In the genomic region with DNA sequence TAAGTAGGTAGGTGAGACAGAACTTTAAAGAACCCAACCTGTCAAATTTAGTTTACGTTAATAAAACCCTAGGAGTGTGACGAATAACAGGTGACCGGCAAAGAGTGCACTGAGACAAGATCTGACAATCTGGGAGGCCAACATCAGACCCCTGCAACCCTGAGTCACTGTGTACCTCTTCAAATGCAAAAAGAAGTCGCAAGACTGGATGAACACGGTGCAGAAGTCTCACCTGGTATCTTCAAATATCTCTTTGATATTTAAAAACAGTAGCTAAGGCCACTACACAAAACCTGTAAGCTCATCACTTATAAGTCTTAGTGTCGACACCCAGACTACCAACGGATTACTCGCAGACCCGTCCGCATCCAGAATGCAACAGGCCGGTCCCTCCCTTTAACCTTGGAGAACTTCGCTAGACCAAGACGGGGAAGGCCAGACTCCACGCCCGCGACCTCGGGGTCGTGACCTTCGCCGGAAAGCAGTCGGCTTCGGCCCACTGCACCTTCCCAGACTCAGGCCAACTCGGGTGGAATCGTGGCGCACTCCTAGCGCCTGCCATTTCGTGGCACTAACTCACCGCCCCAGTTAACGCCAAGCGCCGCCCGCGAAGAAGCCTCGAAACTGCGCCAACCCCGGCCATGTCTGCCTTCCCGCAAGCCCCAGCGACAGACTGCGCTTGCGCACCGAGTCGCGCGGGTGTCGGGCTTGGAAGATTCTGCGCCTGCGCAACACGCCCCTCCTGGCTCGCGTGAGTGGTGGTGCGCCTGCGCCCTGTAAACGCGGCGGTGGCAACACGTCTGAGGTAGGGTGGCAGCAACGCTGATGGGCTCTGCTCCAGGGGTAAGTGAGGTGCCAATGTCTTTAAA, we compare ENCODE assay signal across 7 mouse cellular contexts. TPM values are rescaled to one million over a fixed set of nuclear protein-coding genes. Genes with fewer than 3 reads are reported as not detected.
DNase-seq lines count a peak whose midpoint lies in the region; ATAC-seq lines count a peak whose summit lies in the region.

A gene (minus strand): TSS at position 715 of the 869 bp plus-strand sequence.
A gene (plus strand): TSS at position 744 of the 869 bp plus-strand sequence.

- peak within 1 kb of the TSS; percentile 71 for H3K9ac ChIP-seq in intestine, embryonic 15.5 days

- H3K36me3 ChIP-seq in intestine, embryonic 15.5 days: peaks cover 10% of the 10 kb centered on the region
- H3K36me3 ChIP-seq in midbrain, embryonic 10.5 days: peaks cover 23% of the 10 kb centered on the region

- H3K4me3 ChIP-seq in intestine, embryonic 15.5 days (replicated peaks): peak within 1 kb of the TSS; percentile 61
- H3K4me3 ChIP-seq in midbrain, embryonic 10.5 days: peak within 1 kb of the TSS; percentile 82

- H3K4me2 ChIP-seq in intestine, embryonic 15.5 days (replicated peaks): peak within 1 kb of the TSS; percentile 49

- peak within 1 kb of the TSS; percentile 74 for H3K27ac ChIP-seq in intestine, embryonic 15.5 days
- H3K27ac ChIP-seq in midbrain, embryonic 10.5 days (replicated peaks): peak within 1 kb of the TSS; percentile 97

- H3K27me3 ChIP-seq in intestine, embryonic 15.5 days (replicated peaks): no peaks in the 10 kb centered on the region
- H3K27me3 ChIP-seq in midbrain, embryonic 10.5 days (ENCODE audit: low read depth, poor library complexity, severe bottlenecking): no peaks in the 10 kb centered on the region

- intact Hi-C loops in gastrocnemius, postnatal 36 days (cut with DNase I): loop anchor here (10.0 kb wide), 1 partner anchor 155 kb away; no protein-coding TSS in a partner anchor
- intact Hi-C loops in left cerebral cortex, postnatal 25 days (cut with DNase I): loop anchor here (5.0 kb wide), 1 partner anchor 173 kb away; no protein-coding TSS in a partner anchor

- ATAC-seq in intestine, embryonic 15.5 days: peak; percentile 99

- WGBS in intestine, embryonic 15.5 days: under 1% methylated on average over 57 of the region's 57 CpGs
- whole genome bisulfite sequencing in midbrain, embryonic 10.5 days: 3% methylated on average over 57 of the region's 57 CpGs

- peaks cover 10% of the 10 kb centered on the region; the same call in 1 of the 2 replicates for H3K4me1 ChIP-seq in intestine, embryonic 15.5 days (replicated peaks)
- peaks cover 21% of the 10 kb centered on the region for H3K4me1 ChIP-seq in midbrain, embryonic 10.5 days

- peak; percentile 94 to 95 for DNase-seq in adrenal gland, adult 18-20 months (ENCODE audit: low spot score in 2 of 2)
- peak; percentile 98 for DNase-seq in embryo, embryonic 11 days
- peak; percentile 94 to 96 for DNase-seq in gastrocnemius, postnatal 36 days
- peak; percentile 95 to 97 for DNase-seq in left cerebral cortex, postnatal 25 days (ENCODE audit: low spot score in 2 of 2)
- peak; percentile 98 for DNase-seq in midbrain, embryonic 10.5 days (ENCODE audit: low spot score)
- DNase-seq in right cerebral cortex, postnatal 4 days: peak; percentile 97

- H3K9me3 ChIP-seq in intestine, embryonic 15.5 days: no peaks in the 10 kb centered on the region
- H3K9me3 ChIP-seq in midbrain, embryonic 10.5 days (replicated peaks): no peaks in the 10 kb centered on the region

RNA-seq across cellular contexts. Expression of the first gene that starts in this region (rescaled TPM):
- total RNA-seq in adrenal gland, adult 18-20 months (2021): 100 to 1,000 TPM; 720 to 882 TPM
- 100 to 1,000 TPM; 627 to 644 TPM for total RNA-seq in gastrocnemius, postnatal 36 days (2021)
- 314 and 349 TPM in 2 replicates for polyA plus RNA-seq in intestine, embryonic 15.5 days (2015; fragmentation: Nextera tagmentation; extraction: Ambion mirVana)
- total RNA-seq in left cerebral cortex, postnatal 25 days (2021): 100 to 1,000 TPM; 310 to 311 TPM
- 283 and 284 TPM in 2 replicates for polyA plus RNA-seq in midbrain, embryonic 10.5 days (2016; fragmentation: Nextera tagmentation; extraction: Ambion mirVana)

RNA-seq across cellular contexts. Expression of the second gene that starts in this region (rescaled TPM):
- 10 to 100 TPM; 55.4 to 66.8 TPM for total RNA-seq in adrenal gland, adult 18-20 months (2021)
- total RNA-seq in gastrocnemius, postnatal 36 days (2021): 10 to 100 TPM; 43.7 to 46.4 TPM
- 44.4 and 48.6 TPM in 2 replicates for polyA plus RNA-seq in intestine, embryonic 15.5 days (2015; fragmentation: Nextera tagmentation; extraction: Ambion mirVana)
- 10 to 100 TPM; 87.5 to 88.3 TPM for total RNA-seq in left cerebral cortex, postnatal 25 days (2021)
- polyA plus RNA-seq in midbrain, embryonic 10.5 days (2016; fragmentation: Nextera tagmentation; extraction: Ambion mirVana): 56.1 and 59.6 TPM in 2 replicates

Comparison
In these comparisons a context has a peak if more than half of its experiments do, and no peak if none do; other contexts are left out.
1. Peak in every context shown above with its lines: DNase-seq, ATAC-seq, H3K4me3 ChIP-seq and H3K27ac ChIP-seq.